Mouse (Mus musculus) intestine, postnatal 0 days (tissue): Measurements from ENCODE around the gene Aebp2. TPM values are rescaled to one million over a fixed set of nuclear protein-coding genes. Genes with fewer than 3 reads are reported as not detected.

Source experiments
- ATAC-seq: fragments of 200-750 bp; cut with Nextera tagmentation; 2 replicates; pipeline ENCODE4 v1.8.0; 2017; ENCODE audit warnings: mild to moderate bottlenecking, moderate TSS enrichment, moderate library complexity
- H3K27ac ChIP-seq: fragments of 300-500 bp; sonication (generic); 2 replicates; pipeline ENCODE4 v1.5.1; 2014; ENCODE audit warnings: mild to moderate bottlenecking, low read depth, low read length, moderate library complexity
- H3K27me3 ChIP-seq: fragments of 300-500 bp; sonication (generic); replicated peaks from 2 replicates; pipeline ENCODE4 v1.6.1; 2014; ENCODE audit warnings: low read length, mixed read lengths; ENCODE audit not compliant: control insufficient read depth, insufficient read depth
- H3K36me3 ChIP-seq: fragments of 300-500 bp; sonication (generic); 2 replicates; pipeline ENCODE4 v1.6.1; 2014; ENCODE audit warnings: mild to moderate bottlenecking, moderate library complexity; ENCODE audit not compliant: control insufficient read depth, insufficient read depth
- H3K4me1 ChIP-seq: fragments of 300-500 bp; sonication (generic); replicated peaks from 2 replicates; pipeline ENCODE4 v1.6.1; 2014; ENCODE audit warnings: antibody characterized with exemption, low read length, mixed read lengths; ENCODE audit not compliant: control insufficient read depth, insufficient read depth
- H3K4me2 ChIP-seq: fragments of 300-500 bp; sonication (generic); replicated peaks from 2 replicates; pipeline ENCODE4 v1.6.1; 2014; ENCODE audit warnings: low read depth, mild to moderate bottlenecking, moderate library complexity
- H3K4me3 ChIP-seq: fragments of 300-500 bp; sonication (generic); 2 replicates; pipeline ENCODE4 v1.5.1; 2014; ENCODE audit warnings: low read depth, low read length
- H3K9ac ChIP-seq: fragments of 300-500 bp; sonication (generic); 2 replicates; pipeline ENCODE4 v1.6.1; 2014; ENCODE audit warnings: mild to moderate bottlenecking, low read depth, low read length
- H3K9me3 ChIP-seq: fragments of 300-500 bp; sonication (generic); 2 replicates; pipeline ENCODE4 v1.6.1; 2016; ENCODE audit warnings: mixed run types; ENCODE audit not compliant: control insufficient read depth
- CTCF ChIP-seq: sonication (generic); IDR thresholded peaks from 2 replicates; pipeline ENCODE4 v1.5.1; 2016; ENCODE audit warnings: low read depth, mild to moderate bottlenecking, control low read depth, antibody characterized with exemption, moderate library complexity
- WGBS: fragments of 180-500 bp; shearing (Covaris S2); extraction: QIAGEN DNeasy Blood & Tissue Kit; methylation state at CpG from one replicate; pipeline ENCODE4 v1.1.7; 2014; 5-methylcytosine and 5-hydroxymethylcytosine counted together
- polyA plus RNA-seq: library from polyadenylated mRNA; unstranded; fragments of >200 nt; fragmentation: Nextera tagmentation; extraction: Ambion mirVana; gene quantifications from 2 replicates; pipeline ENCODE4 v1.2.1, GENCODE M21; 2015

Gene Aebp2
- polyA plus RNA-seq, 1 experiment from 2014 or later = 8.2 TPM

DNA sequence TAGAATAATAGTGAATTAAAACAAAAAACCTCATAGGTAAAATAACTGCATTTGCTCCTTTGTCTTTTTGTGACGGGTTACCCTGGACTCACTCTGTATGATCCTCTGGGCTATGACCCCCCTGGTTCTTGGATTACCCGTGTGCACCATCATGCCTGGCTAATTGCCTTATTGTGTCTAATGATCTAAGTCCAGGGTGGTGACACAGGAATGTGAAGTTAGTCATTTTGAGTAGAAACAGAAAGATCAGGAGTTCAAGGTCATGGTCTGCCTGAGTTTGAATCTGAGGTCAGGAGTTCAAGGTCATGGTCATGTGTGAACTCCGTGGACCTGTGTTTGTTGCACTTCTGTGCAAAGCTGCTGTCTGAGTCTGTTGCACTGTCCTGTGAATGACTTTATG, 16.7 kb upstream of the Aebp2 start:
- no peak for ATAC-seq
- WGBS = 56% methylated on average over 3 of the region's 3 CpGs
- TF ChIP-seq CTCF = no peak

DNA sequence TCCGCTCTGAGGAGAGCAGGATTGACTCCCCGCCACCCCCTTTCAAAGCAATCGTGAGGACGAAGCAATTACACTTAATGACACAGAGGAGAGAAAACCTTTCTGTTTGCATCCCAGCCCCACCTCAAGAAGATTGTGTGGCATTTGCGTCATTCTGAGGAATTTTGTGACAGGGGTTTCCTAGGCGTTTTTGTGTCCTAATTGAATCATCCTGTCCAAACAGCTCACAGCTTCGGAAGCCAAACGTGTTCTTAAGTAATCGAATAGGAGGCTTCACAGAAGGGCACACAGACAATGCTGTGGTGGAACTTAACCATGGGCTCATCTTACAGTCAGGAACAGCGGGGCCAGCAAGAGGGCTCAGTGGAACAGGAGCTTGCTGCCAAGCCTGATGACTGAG, 15.9 kb upstream of the Aebp2 start:
- H3K4me1 ChIP-seq = no peaks in the 10 kb centered on the region; the same call in 1 of the 2 replicates
- TF ChIP-seq CTCF = no peak
- no peak overlapping the region for H3K4me2 ChIP-seq
- H3K36me3 ChIP-seq = no peaks in the 10 kb centered on the region
- H3K9ac ChIP-seq = no peak overlapping the region
- no peak overlapping the region for H3K27ac ChIP-seq
- H3K4me3 ChIP-seq = no peak overlapping the region
- H3K9me3 ChIP-seq = no peaks in the 10 kb centered on the region
- 71% methylated on average over 10 of the region's 10 CpGs for WGBS
- ATAC-seq = no peak
- no peaks in the 10 kb centered on the region for H3K27me3 ChIP-seq

More for the DNA sequence above, 16.7 kb upstream of the Aebp2 start:
- no peaks in the 10 kb centered on the region for H3K36me3 ChIP-seq
- no peak overlapping the region for H3K9ac ChIP-seq
- no peak overlapping the region for H3K4me2 ChIP-seq
- no peak overlapping the region for H3K27ac ChIP-seq
- H3K4me1 ChIP-seq = no peaks in the 10 kb centered on the region; the same call in 1 of the 2 replicates
- H3K27me3 ChIP-seq = no peaks in the 10 kb centered on the region
- no peaks in the 10 kb centered on the region for H3K9me3 ChIP-seq
- no peak overlapping the region for H3K4me3 ChIP-seq

DNA sequence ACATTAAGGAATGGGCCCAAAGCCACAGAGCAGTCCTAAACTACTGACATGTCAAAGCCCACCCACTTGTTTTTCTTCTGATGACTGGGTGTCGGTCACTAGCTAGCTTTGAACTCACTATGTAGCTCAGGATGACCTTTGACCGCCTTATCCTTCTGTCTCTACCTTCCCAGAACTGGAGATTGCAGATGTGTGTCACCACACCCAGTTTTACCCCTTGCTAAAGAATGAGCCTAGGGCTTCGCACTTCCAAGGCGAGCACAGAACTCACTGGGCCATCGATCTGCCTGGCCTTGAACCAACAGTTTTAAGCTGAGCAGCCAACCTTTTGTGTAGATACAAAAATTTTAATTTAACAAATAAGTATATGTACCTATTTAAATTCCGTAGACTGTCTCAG, 13.8 kb upstream of the Aebp2 start:
- no peaks in the 10 kb centered on the region for H3K36me3 ChIP-seq
- H3K9ac ChIP-seq = no peak overlapping the region
- no peak overlapping the region for H3K4me2 ChIP-seq
- TF ChIP-seq CTCF = no peak
- H3K27me3 ChIP-seq = no peaks in the 10 kb centered on the region
- H3K4me3 ChIP-seq = no peak overlapping the region
- peak; percentile 37; the same call in 1 of the 2 replicates for ATAC-seq
- H3K27ac ChIP-seq = no peak overlapping the region
- 62% methylated on average over 6 of the region's 6 CpGs for WGBS
- no peaks in the 10 kb centered on the region; the same call in 1 of the 2 replicates for H3K4me1 ChIP-seq
- no peaks in the 10 kb centered on the region for H3K9me3 ChIP-seq

DNA sequence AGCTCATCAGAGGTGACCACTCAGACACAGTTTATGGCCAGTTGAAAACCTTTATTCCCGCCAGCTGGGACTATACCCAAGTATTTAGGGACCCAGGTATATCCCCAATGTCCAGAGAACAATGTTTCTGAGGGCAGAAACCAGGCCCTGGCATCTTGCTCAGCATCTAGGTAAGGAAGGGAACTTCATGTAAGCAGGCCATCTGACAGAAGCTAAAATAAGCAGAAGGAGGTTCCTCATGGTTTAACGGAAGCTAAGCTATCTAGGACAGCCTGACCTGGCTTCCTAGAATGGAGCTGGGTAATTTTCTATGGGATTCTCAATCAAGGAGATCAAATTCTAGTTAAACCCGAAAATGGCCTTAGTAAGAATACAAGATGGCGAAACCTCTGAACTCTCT, 12.9 kb upstream of the Aebp2 start:
- Histone ChIP-seq H3K4me2 (no peak overlapping the region), H3K9me3 (no peaks in the 10 kb centered on the region), H3K27ac (no peak overlapping the region), H3K4me1 (no peaks in the 10 kb centered on the region; the same call in 1 of the 2 replicates), H3K4me3 (no peak overlapping the region), H3K9ac (no peak overlapping the region), H3K36me3 (no peaks in the 10 kb centered on the region), H3K27me3 (no peaks in the 10 kb centered on the region)
- no peak for ATAC-seq
- no peak for TF ChIP-seq CTCF
- 86% methylated on average over 4 of the region's 4 CpGs for WGBS

DNA sequence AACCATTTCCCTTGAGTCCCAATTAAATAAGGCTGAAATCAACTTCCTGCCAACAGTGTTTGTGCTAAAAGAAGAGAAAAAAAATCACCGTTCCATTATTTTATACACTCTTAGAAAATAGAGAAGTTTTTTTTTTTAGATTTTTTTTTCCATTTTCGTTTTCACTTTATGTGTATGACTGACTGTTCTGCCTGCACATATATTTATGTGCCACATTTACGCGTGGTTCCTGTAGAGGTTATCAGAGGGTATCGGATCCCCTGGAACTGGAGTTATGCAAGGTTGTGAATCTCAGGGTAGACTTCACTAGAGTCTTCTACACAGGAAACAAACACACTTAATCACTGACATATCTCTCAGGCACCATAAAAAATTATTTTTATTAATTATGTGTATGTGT, 12.3 kb upstream of the Aebp2 start:
- Histone ChIP-seq H3K27me3 (no peaks in the 10 kb centered on the region), H3K9ac (no peak overlapping the region), H3K4me1 (no peaks in the 10 kb centered on the region; the same call in 1 of the 2 replicates), H3K36me3 (no peaks in the 10 kb centered on the region), H3K9me3 (no peaks in the 10 kb centered on the region), H3K4me2 (no peak overlapping the region), H3K4me3 (no peak overlapping the region), H3K27ac (no peak overlapping the region)
- 87% methylated on average over 5 of the region's 5 CpGs for WGBS
- TF ChIP-seq CTCF = no peak
- no peak for ATAC-seq

DNA sequence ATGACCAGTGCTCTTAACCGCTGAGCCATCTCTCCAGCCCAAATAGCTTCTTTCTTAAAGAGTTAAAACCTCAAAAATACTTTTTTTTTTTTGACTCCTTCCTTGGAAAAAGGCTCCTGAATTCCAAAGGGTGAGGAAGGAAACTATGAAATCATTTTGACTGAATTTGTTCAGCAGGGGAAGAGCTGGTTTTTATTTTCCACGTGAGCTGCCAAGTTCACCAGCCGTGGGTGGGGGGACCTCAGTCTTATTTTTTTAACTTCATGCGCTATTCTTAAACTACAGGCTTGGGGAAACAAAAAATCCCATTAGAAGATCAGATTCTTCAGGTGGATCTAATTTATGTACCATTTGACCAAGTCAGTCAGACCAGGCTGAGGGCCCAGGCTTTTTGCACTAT, 11.2 kb upstream of the Aebp2 start:
- Histone ChIP-seq H3K4me3 (no peak overlapping the region), H3K9ac (no peak overlapping the region), H3K9me3 (no peaks in the 10 kb centered on the region), H3K27me3 (no peaks in the 10 kb centered on the region), H3K4me2 (no peak overlapping the region), H3K4me1 (no peaks in the 10 kb centered on the region; the same call in 1 of the 2 replicates), H3K36me3 (no peaks in the 10 kb centered on the region), H3K27ac (no peak overlapping the region)
- 83% methylated on average over 4 of the region's 4 CpGs for WGBS
- no peak for TF ChIP-seq CTCF
- ATAC-seq = no peak

DNA sequence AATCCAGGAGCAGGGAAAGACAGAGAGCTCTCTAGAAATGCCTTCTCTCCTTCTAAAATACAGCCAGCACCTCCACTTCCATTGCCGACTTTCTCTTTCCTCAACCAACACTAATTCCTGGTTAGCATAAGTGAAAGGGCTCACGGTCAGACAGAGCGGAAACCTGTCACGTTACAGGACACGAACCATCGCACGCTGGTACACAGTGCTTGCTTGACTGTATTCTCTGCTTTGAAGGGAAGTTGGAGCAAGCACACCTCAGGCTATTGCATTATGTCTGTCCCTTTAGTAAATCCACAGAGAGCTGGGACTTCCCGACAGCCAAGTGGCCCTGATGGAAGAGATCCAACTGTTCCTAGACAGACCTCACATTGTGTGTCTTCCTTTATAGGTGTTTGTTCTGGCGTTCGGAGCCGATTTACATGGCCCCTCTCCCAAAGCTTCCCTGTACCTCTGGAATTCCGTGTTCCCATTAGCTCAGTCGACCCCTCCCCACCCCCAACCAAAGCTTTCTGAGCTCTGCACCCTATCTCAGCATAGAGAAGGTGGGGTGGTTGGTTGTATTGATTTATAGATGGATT, 10.5 kb upstream of the Aebp2 start:
- no peak for TF ChIP-seq CTCF
- WGBS = 79% methylated on average over 13 of the region's 13 CpGs
- no peak overlapping the region for H3K9ac ChIP-seq
- no peaks in the 10 kb centered on the region for H3K9me3 ChIP-seq
- no peak overlapping the region for H3K4me2 ChIP-seq
- no peaks in the 10 kb centered on the region for H3K27me3 ChIP-seq
- H3K36me3 ChIP-seq = no peaks in the 10 kb centered on the region
- no peak overlapping the region for H3K27ac ChIP-seq
- no peak overlapping the region for H3K4me3 ChIP-seq
- ATAC-seq = no peak
- no peaks in the 10 kb centered on the region; the same call in 1 of the 2 replicates for H3K4me1 ChIP-seq
